Mouse (Mus musculus) liver, embryonic 15.5 days (tissue): Measurements from ENCODE around the gene Adamts2. TPM values are rescaled to one million over a fixed set of nuclear protein-coding genes. Genes with fewer than 3 reads are reported as not detected.

Experiments used
- ATAC-seq: fragments of 200-750 bp; cut with Nextera tagmentation; 2 replicates; pipeline ENCODE4 v1.8.0; 2017; ENCODE audit warnings: moderate number of reproducible peaks, mild to moderate bottlenecking, moderate library complexity; ENCODE audit not compliant: insufficient read depth
- H3K27ac ChIP-seq: fragments of 300-500 bp; sonication (generic); replicated peaks from 2 replicates; pipeline ENCODE4 v1.5.1; 2015; ENCODE audit warnings: mild to moderate bottlenecking, inconsistent platforms
- H3K27me3 ChIP-seq: fragments of 300-500 bp; sonication (generic); 2 replicates; pipeline ENCODE4 v1.6.1; 2015; ENCODE audit warnings: mild to moderate bottlenecking, inconsistent platforms
- H3K36me3 ChIP-seq: fragments of 300-500 bp; sonication (generic); replicated peaks from 2 replicates; pipeline ENCODE4 v1.6.1; 2015; ENCODE audit warnings: moderate library complexity, mild to moderate bottlenecking, inconsistent platforms
- H3K4me1 ChIP-seq: fragments of 300-500 bp; sonication (generic); replicated peaks from 2 replicates; pipeline ENCODE4 v1.6.1; 2015; ENCODE audit warnings: inconsistent platforms
- H3K4me2 ChIP-seq: fragments of 300-500 bp; sonication (generic); 2 replicates; pipeline ENCODE4 v1.6.1; 2015; ENCODE audit warnings: moderate library complexity, mild to moderate bottlenecking, inconsistent platforms
- H3K4me3 ChIP-seq: fragments of 300-500 bp; sonication (generic); replicated peaks from 2 replicates; pipeline ENCODE4 v1.5.1; 2015; ENCODE audit warnings: mild to moderate bottlenecking, inconsistent platforms
- H3K9ac ChIP-seq: fragments of 300-500 bp; sonication (generic); 2 replicates; pipeline ENCODE4 v1.6.1; 2015; ENCODE audit warnings: moderate library complexity, mild to moderate bottlenecking, inconsistent platforms
- H3K9me3 ChIP-seq: fragments of 300-500 bp; sonication (generic); replicated peaks from 2 replicates; pipeline ENCODE4 v1.6.1; 2016; ENCODE audit warnings: inconsistent platforms
- WGBS: fragments of 180-500 bp; shearing (Covaris S2); methylation state at CpG from one replicate; pipeline ENCODE4 v1.1.7; 2015; ENCODE audit warnings: mixed read lengths; ENCODE audit not compliant: insufficient replicate concordance; 5-methylcytosine and 5-hydroxymethylcytosine counted together
- polyA plus RNA-seq: library from polyadenylated mRNA; unstranded; fragments of >200 nt; fragmentation: Nextera tagmentation; extraction: Ambion mirVana; gene quantifications from 2 replicates; pipeline ENCODE4 v1.2.1, GENCODE M21; 2015

Adamts2 gene
- polyA plus RNA-seq, 1 experiment from 2014 or later: 1.4 TPM

- no peak for ATAC-seq
- H3K9ac ChIP-seq: no peak overlapping the region
- H3K4me1 ChIP-seq: no peaks in the 10 kb centered on the region
These were observed 22.4 kb downstream of the Adamts2 start for GRCm38 (mm10) chr11:50624239-50624638.

GRCm38 (mm10) chr11:50624720-50625119 lies 22.8 kb downstream of the Adamts2 start:
- no peaks in the 10 kb centered on the region for H3K4me1 ChIP-seq
- 56% methylated on average over 5 of the region's 5 CpGs for WGBS
- no peak overlapping the region for H3K9ac ChIP-seq

More at GRCm38 (mm10) chr11:50624239-50624638, 22.4 kb downstream of the Adamts2 start:
- Histone ChIP-seq H3K4me3 (no peak overlapping the region), H3K4me2 (no peak overlapping the region), H3K9me3 (no peaks in the 10 kb centered on the region), H3K27ac (no peak overlapping the region), H3K27me3 (no peaks in the 10 kb centered on the region), H3K36me3 (no peaks in the 10 kb centered on the region)
- 38% methylated on average over 2 of the region's 2 CpGs for WGBS

DNA sequence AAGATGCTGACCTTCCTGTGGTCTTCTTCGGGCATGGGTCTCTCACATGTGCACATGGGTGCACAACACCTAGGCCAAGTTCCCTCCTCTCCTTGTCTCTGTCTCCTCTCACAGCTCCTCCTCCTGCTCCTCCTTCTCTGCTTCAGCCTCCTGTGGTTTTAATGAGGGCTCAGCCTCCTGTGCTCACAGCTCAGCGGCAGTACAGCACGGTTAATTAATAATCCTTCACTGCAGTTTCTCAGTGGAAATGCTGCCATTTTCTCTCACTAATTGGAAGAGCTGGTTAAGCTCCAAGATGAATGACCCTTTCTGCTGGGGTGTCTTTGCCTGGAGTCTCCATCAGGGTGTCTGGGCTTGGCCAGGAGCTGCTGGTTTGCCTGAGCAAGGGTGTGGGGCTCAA lies 27.0 kb downstream of the Adamts2 start:
- ATAC-seq: no peak
- Histone ChIP-seq H3K9me3 (no peaks in the 10 kb centered on the region), H3K4me1 (no peaks in the 10 kb centered on the region), H3K27me3 (no peaks in the 10 kb centered on the region), H3K36me3 (no peaks in the 10 kb centered on the region), H3K4me3 (no peak overlapping the region), H3K9ac (no peak overlapping the region), H3K4me2 (no peak overlapping the region), H3K27ac (no peak overlapping the region)
- WGBS: 42% methylated on average over 3 of the region's 3 CpGs

More at GRCm38 (mm10) chr11:50624720-50625119, 22.8 kb downstream of the Adamts2 start:
- Histone ChIP-seq H3K4me2 (no peak overlapping the region), H3K9me3 (no peaks in the 10 kb centered on the region), H3K36me3 (no peaks in the 10 kb centered on the region), H3K27ac (no peak overlapping the region), H3K27me3 (no peaks in the 10 kb centered on the region), H3K4me3 (no peak overlapping the region)
- no peak for ATAC-seq

- Histone ChIP-seq H3K4me2 (no peak overlapping the region), H3K9ac (no peak overlapping the region), H3K27ac (no peak overlapping the region), H3K4me1 (no peaks in the 10 kb centered on the region), H3K9me3 (no peaks in the 10 kb centered on the region), H3K4me3 (no peak overlapping the region), H3K27me3 (no peaks in the 10 kb centered on the region), H3K36me3 (no peaks in the 10 kb centered on the region)
- ATAC-seq: no peak
- WGBS: 48% methylated on average over 2 of the region's 2 CpGs
These were observed 28.6 kb downstream of the Adamts2 start for GRCm38 (mm10) chr11:50630462-50630861.

DNA sequence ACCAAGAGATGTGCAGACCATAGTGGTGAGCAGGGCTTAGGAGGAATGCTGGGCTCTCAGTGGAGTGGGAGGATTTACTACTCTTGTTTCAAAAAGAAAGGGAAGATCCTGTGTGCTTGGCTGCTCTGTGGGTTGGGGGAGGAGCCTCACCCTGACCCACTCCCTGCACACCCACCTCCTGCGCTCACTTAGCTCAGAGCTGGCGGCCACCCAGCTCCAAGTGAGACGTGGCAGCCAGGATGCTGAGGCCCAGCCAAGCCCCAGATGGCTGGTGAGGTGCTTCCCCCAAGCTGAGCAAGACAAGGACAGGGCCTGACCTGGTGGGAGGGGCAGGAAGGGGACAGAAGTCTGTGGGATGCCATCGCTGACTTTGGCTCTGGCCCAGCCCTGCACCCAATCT lies 30.4 kb downstream of the Adamts2 start:
- no peaks in the 10 kb centered on the region for H3K4me1 ChIP-seq
- no peaks in the 10 kb centered on the region for H3K27me3 ChIP-seq

DNA sequence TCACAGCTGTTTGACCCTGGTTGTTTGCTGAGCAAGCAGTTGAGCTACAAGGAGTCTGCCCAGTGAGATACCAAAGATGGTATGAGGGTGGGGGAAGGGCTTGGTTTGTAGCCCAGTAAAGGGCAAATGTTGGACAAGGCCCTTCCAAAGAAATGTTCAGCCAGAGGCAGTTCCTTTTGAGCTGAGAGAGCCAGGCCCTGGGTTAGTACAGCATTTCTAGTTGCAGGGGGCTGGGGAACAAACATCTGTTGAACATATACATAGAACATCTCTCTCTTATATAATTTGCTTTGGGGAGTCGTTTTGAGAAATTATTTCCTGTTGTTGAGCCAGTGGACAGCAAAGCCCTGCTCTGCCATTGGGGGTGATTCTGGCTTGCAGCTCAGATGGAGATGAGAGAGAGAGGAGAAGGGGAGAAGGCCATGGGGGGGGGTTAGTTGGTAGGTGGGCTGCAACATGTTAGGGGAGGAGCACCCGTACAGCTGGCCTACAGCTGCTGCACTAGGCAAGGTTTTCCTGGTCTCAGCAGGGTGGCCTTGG lies 33.2 kb downstream of the Adamts2 start:
- ATAC-seq: no peak
- 55% methylated on average over 2 of the region's 2 CpGs for WGBS
- H3K4me2 ChIP-seq: no peak overlapping the region
- H3K4me1 ChIP-seq: no peaks in the 10 kb centered on the region
- H3K27me3 ChIP-seq: no peaks in the 10 kb centered on the region
- no peak overlapping the region for H3K4me3 ChIP-seq
- H3K9me3 ChIP-seq: no peaks in the 10 kb centered on the region
- H3K36me3 ChIP-seq: no peaks in the 10 kb centered on the region
- H3K27ac ChIP-seq: no peak overlapping the region
- H3K9ac ChIP-seq: no peak overlapping the region

More for the DNA sequence above, 30.4 kb downstream of the Adamts2 start:
- ATAC-seq: no peak
- Histone ChIP-seq H3K4me3 (no peak overlapping the region), H3K4me2 (no peak overlapping the region), H3K9ac (no peak overlapping the region), H3K9me3 (no peaks in the 10 kb centered on the region), H3K27ac (no peak overlapping the region), H3K36me3 (no peaks in the 10 kb centered on the region)
- 21% methylated on average over 4 of the region's 4 CpGs for WGBS

DNA sequence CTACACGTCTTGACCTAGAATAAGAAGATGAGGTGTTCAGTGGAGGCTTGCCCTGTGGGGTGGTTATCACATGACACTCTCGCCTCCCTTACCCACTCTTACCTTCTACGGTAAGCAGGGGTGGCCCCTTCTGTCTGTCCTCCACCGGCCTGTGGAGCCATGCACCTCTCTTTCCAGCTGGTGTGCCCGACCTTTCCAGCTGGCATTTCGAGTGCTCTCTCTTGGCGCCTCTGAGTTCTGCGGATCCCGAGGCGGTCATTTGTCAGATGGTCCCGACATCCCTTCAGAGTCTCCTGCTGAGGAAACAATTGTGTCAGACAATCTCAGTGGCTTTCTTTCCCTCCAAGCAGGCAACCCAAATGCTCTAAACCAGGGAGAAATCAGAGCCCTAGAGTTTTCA lies 35.1 kb downstream of the Adamts2 start:
- no peak overlapping the region for H3K27ac ChIP-seq
- H3K4me3 ChIP-seq: no peak overlapping the region
- no peaks in the 10 kb centered on the region for H3K9me3 ChIP-seq
- WGBS: 74% methylated on average over 11 of the region's 11 CpGs
- no peak overlapping the region for H3K9ac ChIP-seq
- ATAC-seq: no peak
- no peak overlapping the region for H3K4me2 ChIP-seq
- H3K4me1 ChIP-seq: no peaks in the 10 kb centered on the region
- H3K27me3 ChIP-seq: no peaks in the 10 kb centered on the region
- no peaks in the 10 kb centered on the region for H3K36me3 ChIP-seq

- H3K27ac ChIP-seq: no peak overlapping the region
- H3K4me1 ChIP-seq: no peaks in the 10 kb centered on the region
- H3K36me3 ChIP-seq: no peaks in the 10 kb centered on the region
- no peak overlapping the region for H3K4me2 ChIP-seq
- no peak overlapping the region for H3K9ac ChIP-seq
- no peak overlapping the region for H3K4me3 ChIP-seq
- H3K27me3 ChIP-seq: no peaks in the 10 kb centered on the region
- no peak for ATAC-seq
- no peaks in the 10 kb centered on the region for H3K9me3 ChIP-seq
- WGBS: 67% methylated on average over 13 of the region's 13 CpGs
These were observed 36.4 kb downstream of the Adamts2 start for GRCm38 (mm10) chr11:50638197-50638867.

DNA sequence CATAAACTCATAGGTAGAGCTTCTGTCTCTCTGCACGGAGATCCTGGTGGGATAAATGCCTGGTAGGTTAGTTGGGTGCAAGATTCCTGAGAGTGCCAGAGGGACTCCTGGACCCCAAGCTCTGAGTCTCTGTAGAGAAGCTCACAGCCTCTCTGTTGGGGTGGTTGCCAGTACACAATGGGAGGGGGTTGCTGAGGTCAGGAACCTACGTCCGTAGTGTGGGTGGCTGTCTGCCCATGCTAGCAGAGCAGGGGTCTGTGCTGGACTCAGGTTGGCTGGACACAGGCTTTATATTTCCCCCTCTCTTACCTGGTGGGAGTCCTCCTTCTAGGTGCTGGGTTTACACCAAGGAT lies 37.0 kb downstream of the Adamts2 start:
- H3K27ac ChIP-seq: no peak overlapping the region
- H3K9ac ChIP-seq: no peak overlapping the region
- H3K36me3 ChIP-seq: no peaks in the 10 kb centered on the region
- 69% methylated on average over 3 of the region's 3 CpGs for WGBS
- no peak for ATAC-seq
- no peak overlapping the region for H3K4me2 ChIP-seq
- H3K9me3 ChIP-seq: no peaks in the 10 kb centered on the region
- no peak overlapping the region for H3K4me3 ChIP-seq
- H3K27me3 ChIP-seq: no peaks in the 10 kb centered on the region
- H3K4me1 ChIP-seq: no peaks in the 10 kb centered on the region

GRCm38 (mm10) chr11:50642583-50642982 lies 40.7 kb downstream of the Adamts2 start:
- Histone ChIP-seq H3K4me2 (no peak overlapping the region), H3K27me3 (no peaks in the 10 kb centered on the region), H3K9me3 (no peaks in the 10 kb centered on the region), H3K4me1 (no peaks in the 10 kb centered on the region), H3K4me3 (no peak overlapping the region), H3K36me3 (no peaks in the 10 kb centered on the region), H3K27ac (no peak overlapping the region), H3K9ac (no peak overlapping the region)
- 61% methylated on average over 3 of the region's 3 CpGs for WGBS
- ATAC-seq: no peak

DNA sequence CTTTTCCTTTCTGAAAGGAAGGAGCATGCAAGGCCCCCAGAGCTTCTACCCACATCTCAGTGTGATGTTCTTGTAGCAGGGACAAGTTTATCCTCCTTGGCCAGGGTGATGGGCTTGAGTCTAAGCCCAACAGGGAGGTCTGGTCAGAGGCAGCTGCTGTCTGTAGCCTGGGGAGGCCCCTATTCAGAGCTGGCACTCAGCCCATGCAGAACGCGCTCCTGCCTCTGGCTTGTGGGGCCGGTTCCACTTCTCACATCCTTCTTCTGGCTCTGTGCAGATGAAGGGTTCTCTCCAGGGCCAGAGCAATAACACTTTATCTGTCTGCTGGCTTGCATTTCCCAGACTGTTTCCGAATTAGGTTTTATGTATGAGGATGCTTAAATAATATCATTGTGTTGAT lies 44.3 kb downstream of the Adamts2 start:
- Histone ChIP-seq H3K27ac (no peak overlapping the region), H3K9me3 (no peaks in the 10 kb centered on the region), H3K36me3 (no peaks in the 10 kb centered on the region), H3K27me3 (no peaks in the 10 kb centered on the region), H3K9ac (no peak overlapping the region), H3K4me2 (no peak overlapping the region), H3K4me3 (no peak overlapping the region), H3K4me1 (no peaks in the 10 kb centered on the region)
- WGBS: 78% methylated on average over 4 of the region's 4 CpGs
- ATAC-seq: no peak
